Mouse (Mus musculus) intestine, embryonic 16.5 days (tissue): ENCODE data around the gene Bora. TPM values are rescaled to one million over a fixed set of nuclear protein-coding genes. Genes with fewer than 3 reads are reported as not detected.

Source experiments
- ATAC-seq: fragments of 200-750 bp; cut with Nextera tagmentation; 2 replicates; pipeline ENCODE4 v1.8.0; 2017; ENCODE audit warnings: moderate TSS enrichment, moderate library complexity
- H3K27ac ChIP-seq: fragments of 300-500 bp; sonication (generic); 2 replicates; pipeline ENCODE4 v1.5.1; 2014; ENCODE audit warnings: mild to moderate bottlenecking, low read length
- H3K27me3 ChIP-seq: fragments of 300-500 bp; sonication (generic); replicated peaks from 2 replicates; pipeline ENCODE4 v1.6.1; 2014; ENCODE audit warnings: low read length, control low read depth, mixed read lengths; ENCODE audit not compliant: control insufficient read depth, insufficient read depth
- H3K36me3 ChIP-seq: fragments of 300-500 bp; sonication (generic); 2 replicates; pipeline ENCODE4 v1.6.1; 2014; ENCODE audit warnings: low read length, control low read depth; ENCODE audit not compliant: control insufficient read depth, insufficient read depth
- H3K4me1 ChIP-seq: fragments of 300-500 bp; sonication (generic); 2 replicates; pipeline ENCODE4 v1.6.1; 2014; ENCODE audit warnings: low read length, control low read depth, mixed read lengths; ENCODE audit not compliant: control insufficient read depth, insufficient read depth
- H3K4me2 ChIP-seq: fragments of 300-500 bp; sonication (generic); 2 replicates; pipeline ENCODE4 v1.6.1; 2014; ENCODE audit warnings: low read depth, low read length, control low read depth
- H3K4me3 ChIP-seq: fragments of 300-500 bp; sonication (generic); 2 replicates; pipeline ENCODE4 v1.5.1; 2014; ENCODE audit warnings: mild to moderate bottlenecking, low read length
- H3K9ac ChIP-seq: fragments of 300-500 bp; sonication (generic); 2 replicates; pipeline ENCODE4 v1.6.1; 2014; ENCODE audit warnings: low read depth, low read length
- H3K9me3 ChIP-seq: fragments of 300-500 bp; sonication (generic); 2 replicates; pipeline ENCODE4 v1.6.1; 2016; ENCODE audit warnings: low read length, control low read depth; ENCODE audit not compliant: control insufficient read depth
- WGBS: fragments of 180-500 bp; shearing (Covaris S2); extraction: QIAGEN DNeasy Blood & Tissue Kit; methylation state at CpG from one replicate; pipeline ENCODE4 v1.1.7; 2014; 5-methylcytosine and 5-hydroxymethylcytosine counted together
- polyA plus RNA-seq: library from polyadenylated mRNA; unstranded; fragments of >200 nt; fragmentation: Nextera tagmentation; extraction: Ambion mirVana; gene quantifications from 2 replicates; pipeline ENCODE4 v1.2.1, GENCODE M21; 2015

The Bora gene
- polyA plus RNA-seq, 1 experiment from 2014 or later: 60.1 TPM

- WGBS: 93% methylated on average over 6 of the region's 6 CpGs
- Histone ChIP-seq H3K9me3 (no peaks in the 10 kb centered on the region), H3K4me3 (no peak overlapping the region), H3K27ac (no peak overlapping the region), H3K4me2 (no peak overlapping the region), H3K27me3 (no peaks in the 10 kb centered on the region), H3K9ac (no peak overlapping the region), H3K36me3 (no peaks in the 10 kb centered on the region), H3K4me1 (no peaks in the 10 kb centered on the region)
- no peak for ATAC-seq
Observed at GRCm38 (mm10) chr14:99104542-99105123, 58.6 kb downstream of the Bora start.

DNA sequence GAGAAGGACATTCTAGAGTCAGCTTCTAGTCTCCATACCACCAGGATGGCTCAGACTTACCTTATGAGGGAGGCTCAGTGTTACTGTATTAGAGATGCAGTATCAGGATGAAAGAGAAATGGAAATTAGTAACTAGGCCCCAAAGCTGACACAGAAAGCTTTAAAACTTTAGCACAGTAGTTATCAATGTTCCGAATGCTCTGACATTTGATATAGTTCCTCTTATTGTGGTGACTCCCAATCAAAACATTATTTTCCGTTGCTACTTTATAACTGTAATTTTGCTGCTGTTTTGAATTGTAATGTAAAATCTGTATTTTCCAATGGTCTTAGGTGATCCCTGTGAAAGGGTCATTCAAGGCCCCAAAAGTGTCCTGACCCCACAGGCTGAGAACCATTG is 60.6 kb downstream of the Bora start:
- 0 out of 2 replicates have a peak, but pooled peaks cover 4% of the 10 kb centered on the region for H3K36me3 ChIP-seq
- ATAC-seq: no peak
- H3K27ac ChIP-seq: no peak overlapping the region
- H3K4me1 ChIP-seq: no peaks in the 10 kb centered on the region
- WGBS: 87% methylated on average over 2 of the region's 2 CpGs
- H3K9ac ChIP-seq: no peak overlapping the region
- no peaks in the 10 kb centered on the region for H3K27me3 ChIP-seq
- H3K4me2 ChIP-seq: no peak overlapping the region
- no peak overlapping the region for H3K4me3 ChIP-seq
- no peaks in the 10 kb centered on the region for H3K9me3 ChIP-seq

DNA sequence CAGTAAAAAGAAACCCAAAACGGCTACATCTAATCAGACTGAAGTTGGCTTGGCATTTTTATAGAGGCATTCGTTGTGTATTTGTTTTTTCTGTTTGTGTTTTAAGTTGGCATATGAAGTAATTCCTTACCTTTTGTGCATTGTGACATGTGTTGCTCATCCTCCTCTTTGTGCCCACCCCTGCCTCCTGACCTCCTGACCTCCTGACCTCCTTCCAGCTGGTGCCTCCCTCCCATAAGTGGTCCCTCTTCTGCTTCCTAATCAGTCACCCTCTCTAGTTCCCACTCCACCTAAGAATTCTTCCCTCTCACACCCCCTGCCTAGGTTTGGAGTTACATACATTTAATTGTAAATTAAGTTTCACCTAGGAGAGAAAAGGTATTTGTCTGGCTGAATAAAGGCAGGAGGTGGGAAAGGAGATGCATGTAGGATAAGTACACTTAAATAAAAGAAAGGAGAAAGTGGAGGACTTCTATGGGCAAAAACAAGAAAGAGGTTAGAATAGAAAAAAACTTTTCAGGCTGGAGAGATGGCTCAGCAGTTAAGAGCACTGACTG is 61.7 kb downstream of the Bora start:
- Histone ChIP-seq H3K4me3 (no peak overlapping the region), H3K4me2 (no peak overlapping the region), H3K4me1 (no peaks in the 10 kb centered on the region), H3K9me3 (no peaks in the 10 kb centered on the region), H3K27me3 (no peaks in the 10 kb centered on the region), H3K9ac (no peak overlapping the region), H3K36me3 (0 out of 2 replicates have a peak, but pooled peaks cover 4% of the 10 kb centered on the region), H3K27ac (no peak overlapping the region)
- 74% methylated on average over 2 of the region's 2 CpGs for WGBS
- ATAC-seq: no peak

DNA sequence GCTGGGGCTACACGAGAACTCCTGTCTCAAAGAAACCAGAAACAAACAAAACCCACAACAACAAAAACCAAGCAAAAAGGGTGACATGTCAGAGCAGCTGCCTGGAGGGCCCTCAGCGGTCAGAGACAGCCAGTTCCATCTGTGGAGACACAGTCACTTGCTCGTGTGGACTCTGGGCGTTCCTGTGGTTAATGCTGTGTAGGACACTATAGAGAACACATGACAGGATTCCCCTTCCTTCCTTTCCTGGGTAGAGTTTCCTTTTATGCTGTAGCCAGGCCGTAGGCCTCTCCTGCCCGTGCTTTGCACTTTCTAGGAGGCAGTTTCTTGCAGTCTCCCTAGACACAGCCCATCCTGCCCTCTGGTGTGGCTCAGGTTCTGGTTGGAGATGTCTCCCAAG is 62.7 kb downstream of the Bora start:
- Histone ChIP-seq H3K4me1 (no peaks in the 10 kb centered on the region), H3K9ac (no peak overlapping the region), H3K27me3 (no peaks in the 10 kb centered on the region), H3K4me3 (no peak overlapping the region), H3K27ac (no peak overlapping the region), H3K36me3 (0 out of 2 replicates have a peak, but pooled peaks cover 4% of the 10 kb centered on the region), H3K4me2 (no peak overlapping the region), H3K9me3 (no peaks in the 10 kb centered on the region)
- WGBS: 81% methylated on average over 6 of the region's 6 CpGs
- ATAC-seq: no peak

DNA sequence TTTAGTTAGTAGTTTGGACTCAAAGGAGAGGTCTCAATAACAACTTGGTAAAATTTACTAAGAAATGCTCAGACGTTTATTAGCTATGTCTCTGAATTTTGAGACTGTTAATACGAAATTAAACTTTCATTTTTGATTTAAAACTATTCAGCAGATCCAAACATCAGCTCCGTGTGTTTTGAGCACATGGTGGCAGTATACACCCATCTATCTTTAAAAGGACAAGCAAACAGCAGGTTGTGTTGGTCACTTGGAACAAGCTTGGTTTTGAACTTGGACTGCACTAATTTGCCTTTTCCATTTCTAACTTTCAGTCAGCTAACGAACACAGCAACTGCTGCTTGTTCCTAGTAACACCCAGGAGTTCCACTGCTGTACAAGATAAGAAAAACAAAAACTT is 71.6 kb downstream of the Bora start:
- peaks cover 2% of the 10 kb centered on the region; the same call in 1 of the 2 replicates for H3K4me1 ChIP-seq
- H3K36me3 ChIP-seq: no peaks in the 10 kb centered on the region
- no peak overlapping the region for H3K4me3 ChIP-seq
- H3K4me2 ChIP-seq: no peak overlapping the region
- no peak for ATAC-seq
- no peaks in the 10 kb centered on the region for H3K9me3 ChIP-seq
- H3K9ac ChIP-seq: no peak overlapping the region
- no peak overlapping the region for H3K27ac ChIP-seq
- WGBS: 81% methylated on average over 4 of the region's 4 CpGs
- H3K27me3 ChIP-seq: no peaks in the 10 kb centered on the region

GRCm38 (mm10) chr14:99121584-99122339 is 75.7 kb downstream of the Bora start:
- Histone ChIP-seq H3K4me1 (peaks cover 2% of the 10 kb centered on the region; the same call in 1 of the 2 replicates), H3K4me3 (no peak overlapping the region), H3K27ac (peak overlapping the region; percentile 39), H3K36me3 (no peaks in the 10 kb centered on the region), H3K9me3 (no peaks in the 10 kb centered on the region), H3K4me2 (peak overlapping the region; percentile 21; the same call in 1 of the 2 replicates), H3K27me3 (no peaks in the 10 kb centered on the region), H3K9ac (no peak overlapping the region)
- WGBS: 77% methylated on average over 11 of the region's 11 CpGs
- ATAC-seq: peak; percentile 95

DNA sequence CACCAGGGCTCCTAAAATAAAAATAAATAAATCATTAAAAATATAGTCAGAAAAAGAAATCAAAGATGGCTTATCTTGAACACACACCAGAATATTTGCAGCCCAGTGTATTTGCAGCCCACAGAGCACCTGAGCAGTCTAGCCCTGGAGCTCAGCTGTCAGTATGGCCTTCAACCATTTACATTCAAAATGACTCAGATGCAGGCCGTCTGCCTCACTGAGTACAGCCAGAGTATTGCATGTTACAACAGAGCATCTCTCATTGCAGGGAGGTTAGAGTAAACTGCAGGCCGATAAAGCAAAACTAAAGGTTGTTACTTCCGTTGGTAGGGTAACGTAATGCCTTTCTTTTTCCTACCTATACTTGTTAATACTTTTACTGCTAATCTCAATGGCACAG is 78.1 kb downstream of the Bora start:
- Histone ChIP-seq H3K27me3 (no peaks in the 10 kb centered on the region), H3K9me3 (no peaks in the 10 kb centered on the region), H3K27ac (no peak overlapping the region), H3K36me3 (no peaks in the 10 kb centered on the region), H3K4me1 (peaks cover 2% of the 10 kb centered on the region; the same call in 1 of the 2 replicates), H3K4me2 (no peak overlapping the region), H3K4me3 (no peak overlapping the region), H3K9ac (no peak overlapping the region)
- 90% methylated on average over 4 of the region's 4 CpGs for WGBS
- no peak for ATAC-seq

Other genes with a start within 250 kb of the Bora start
- 0.49 and 0.59 TPM in 2 replicates for gene Rpl36a-ps1, start 51.9 kb upstream of the Bora start, polyA plus RNA-seq
- 48.8 and 55.6 TPM in 2 replicates for gene Mzt1, start 88 bp upstream of the Bora start, polyA plus RNA-seq
- 12.5 and 13.3 TPM in 2 replicates for gene Pibf1, start 53.2 kb downstream of the Bora start, polyA plus RNA-seq
- gene Dis3, start 53.5 kb downstream of the Bora start, polyA plus RNA-seq: 19.8 and 21.4 TPM in 2 replicates